Mouse (Mus musculus): ENCODE measurements around the gene Prss35. TPM values are rescaled to one million over a fixed set of nuclear protein-coding genes. Genes with fewer than 3 reads are reported as not detected.

Prss35 gene
- polyA plus RNA-seq, 1 experiment from 2014 or later, result 8.4 TPM

DNA sequence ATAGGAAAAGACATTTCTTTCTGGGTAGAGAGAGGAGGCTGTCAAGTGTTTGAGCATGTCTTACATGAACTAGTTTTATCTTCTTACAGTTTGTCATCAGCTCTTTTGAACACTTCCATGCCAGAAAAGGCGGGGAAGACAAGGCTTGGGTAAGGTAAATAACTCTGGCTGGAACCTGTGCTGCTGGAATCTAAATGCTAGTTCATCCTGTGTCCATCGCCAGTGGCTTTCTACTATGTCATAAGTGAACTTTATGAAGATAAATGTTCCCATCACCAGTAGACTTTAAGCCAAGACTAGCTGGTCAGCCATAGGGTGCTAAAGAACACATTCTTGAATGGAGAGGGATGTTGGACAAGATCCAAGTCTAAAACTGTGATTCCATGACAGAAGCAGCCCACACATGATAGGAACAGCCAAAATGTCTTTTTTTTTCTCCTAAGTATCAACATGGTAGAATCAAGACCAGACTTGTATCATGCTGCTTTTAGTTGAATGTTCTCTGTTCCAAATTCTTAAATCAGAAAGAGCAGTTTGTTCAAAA, 33.3 kb upstream of the Prss35 start:
- Histone ChIP-seq H3K4me2 (ENCODE audit: low read length) (no peak overlapping the region), H3K9me3 (ENCODE audit: control insufficient read depth, low read length) (no peaks in the 10 kb centered on the region), H3K4me1 (ENCODE audit: control insufficient read depth, insufficient read depth, low read depth, low read length) (no peaks in the 10 kb centered on the region), H3K4me3 (ENCODE audit: low read length) (no peak overlapping the region), H3K27me3 (replicated peaks; ENCODE audit: control insufficient read depth, insufficient read depth, low read length) (no peaks in the 10 kb centered on the region), H3K36me3 (ENCODE audit: control insufficient read depth, insufficient read depth, low read length) (no peaks in the 10 kb centered on the region), H3K27ac (ENCODE audit: low read depth, low read length) (no peak overlapping the region), H3K9ac (ENCODE audit: low read depth, low read length) (no peak overlapping the region)
- no peak for ATAC-seq
- WGBS, result 93% methylated on average over 2 of the region's 2 CpGs

DNA sequence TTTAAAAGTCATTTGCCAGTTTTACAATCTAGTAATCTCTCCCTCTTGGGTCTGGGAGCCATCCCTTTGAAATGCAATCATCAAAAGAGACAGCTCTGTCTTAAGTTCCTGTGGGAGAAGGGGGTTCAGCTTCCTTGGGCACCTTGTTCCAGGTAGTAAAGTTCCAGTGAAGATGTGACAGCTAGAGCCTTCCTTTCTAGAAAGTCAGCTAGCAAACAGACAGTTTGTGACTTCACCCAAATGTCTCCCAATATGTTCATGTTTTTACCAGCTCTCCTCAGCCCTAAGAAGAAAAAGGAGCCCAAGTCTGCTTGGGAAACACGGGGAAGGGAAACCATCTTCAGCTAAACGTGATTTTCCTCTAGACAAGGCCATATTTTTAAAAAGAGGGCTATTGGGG, 30.8 kb upstream of the Prss35 start:
- WGBS, result 71% methylated on average over 2 of the region's 2 CpGs

DNA sequence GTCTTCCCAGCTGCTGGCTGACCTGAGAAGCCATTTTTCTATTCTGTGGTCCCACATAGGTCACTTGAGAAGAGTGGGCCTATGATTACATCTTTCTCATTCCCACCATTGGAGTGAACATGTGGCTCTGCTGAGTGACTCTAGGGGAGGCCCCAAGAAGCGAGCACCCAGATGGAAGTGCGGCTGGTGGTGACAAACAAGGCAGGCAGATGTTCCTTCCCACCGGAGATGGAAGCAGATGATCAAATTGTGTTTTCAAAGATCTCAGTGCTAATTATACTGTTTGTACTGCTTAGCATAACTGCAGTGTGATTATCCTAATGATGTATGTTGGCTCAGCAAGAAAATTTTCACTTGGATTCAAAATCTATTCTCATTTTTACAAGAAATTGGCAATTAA, 29.4 kb upstream of the Prss35 start:
- H3K36me3 ChIP-seq (ENCODE audit: control insufficient read depth, insufficient read depth, low read length), result no peaks in the 10 kb centered on the region
- WGBS, result 79% methylated on average over 3 of the region's 3 CpGs
- H3K27me3 ChIP-seq (replicated peaks; ENCODE audit: control insufficient read depth, insufficient read depth, low read length), result no peaks in the 10 kb centered on the region
- H3K9ac ChIP-seq (ENCODE audit: low read depth, low read length), result no peak overlapping the region
- ATAC-seq, result no peak
- H3K4me2 ChIP-seq (ENCODE audit: low read length), result no peak overlapping the region
- H3K4me3 ChIP-seq (ENCODE audit: low read length), result no peak overlapping the region
- no peaks in the 10 kb centered on the region for H3K9me3 ChIP-seq (ENCODE audit: control insufficient read depth, low read length)
- no peak overlapping the region for H3K27ac ChIP-seq (ENCODE audit: low read depth, low read length)
- no peaks in the 10 kb centered on the region for H3K4me1 ChIP-seq (ENCODE audit: control insufficient read depth, insufficient read depth, low read depth, low read length)

More for the DNA sequence above, 30.8 kb upstream of the Prss35 start:
- no peak overlapping the region for H3K4me2 ChIP-seq (ENCODE audit: low read length)
- no peak overlapping the region for H3K9ac ChIP-seq (ENCODE audit: low read depth, low read length)
- no peaks in the 10 kb centered on the region for H3K36me3 ChIP-seq (ENCODE audit: control insufficient read depth, insufficient read depth, low read length)
- H3K4me1 ChIP-seq (ENCODE audit: control insufficient read depth, insufficient read depth, low read depth, low read length), result no peaks in the 10 kb centered on the region
- H3K27me3 ChIP-seq (replicated peaks; ENCODE audit: control insufficient read depth, insufficient read depth, low read length), result no peaks in the 10 kb centered on the region
- no peaks in the 10 kb centered on the region for H3K9me3 ChIP-seq (ENCODE audit: control insufficient read depth, low read length)
- no peak overlapping the region for H3K4me3 ChIP-seq (ENCODE audit: low read length)
- no peak overlapping the region for H3K27ac ChIP-seq (ENCODE audit: low read depth, low read length)
- no peak for ATAC-seq

GRCm38 (mm10) chr9:86716540-86716939, 26.9 kb upstream of the Prss35 start:
- 47% methylated on average over 2 of the region's 2 CpGs for WGBS
- H3K4me3 ChIP-seq (ENCODE audit: low read length), result no peak overlapping the region
- H3K27ac ChIP-seq (ENCODE audit: low read depth, low read length), result no peak overlapping the region
- no peak for ATAC-seq
- no peaks in the 10 kb centered on the region for H3K4me1 ChIP-seq (ENCODE audit: control insufficient read depth, insufficient read depth, low read depth, low read length)
- no peak overlapping the region for H3K4me2 ChIP-seq (ENCODE audit: low read length)
- H3K9ac ChIP-seq (ENCODE audit: low read depth, low read length), result no peak overlapping the region
- no peaks in the 10 kb centered on the region for H3K36me3 ChIP-seq (ENCODE audit: control insufficient read depth, insufficient read depth, low read length)
- H3K9me3 ChIP-seq (ENCODE audit: control insufficient read depth, low read length), result no peaks in the 10 kb centered on the region
- H3K27me3 ChIP-seq (replicated peaks; ENCODE audit: control insufficient read depth, insufficient read depth, low read length), result no peaks in the 10 kb centered on the region

- no peaks in the 10 kb centered on the region for H3K27me3 ChIP-seq (replicated peaks; ENCODE audit: control insufficient read depth, insufficient read depth, low read length)
- no peak overlapping the region for H3K9ac ChIP-seq (ENCODE audit: low read depth, low read length)
- no peaks in the 10 kb centered on the region for H3K36me3 ChIP-seq (ENCODE audit: control insufficient read depth, insufficient read depth, low read length)
- WGBS, result 74% methylated on average over 5 of the region's 5 CpGs
- no peak overlapping the region for H3K27ac ChIP-seq (ENCODE audit: low read depth, low read length)
- no peak overlapping the region for H3K4me2 ChIP-seq (ENCODE audit: low read length)
- no peaks in the 10 kb centered on the region for H3K9me3 ChIP-seq (ENCODE audit: control insufficient read depth, low read length)
- H3K4me3 ChIP-seq (ENCODE audit: low read length), result no peak overlapping the region
- H3K4me1 ChIP-seq (ENCODE audit: control insufficient read depth, insufficient read depth, low read depth, low read length), result no peaks in the 10 kb centered on the region
- no peak for ATAC-seq
These were observed 26.3 kb upstream of the Prss35 start for GRCm38 (mm10) chr9:86717119-86717518.

- Histone ChIP-seq H3K9me3 (ENCODE audit: control insufficient read depth, low read length) (no peaks in the 10 kb centered on the region), H3K27me3 (replicated peaks; ENCODE audit: control insufficient read depth, insufficient read depth, low read length) (no peaks in the 10 kb centered on the region), H3K36me3 (ENCODE audit: control insufficient read depth, insufficient read depth, low read length) (no peaks in the 10 kb centered on the region), H3K9ac (ENCODE audit: low read depth, low read length) (no peak overlapping the region), H3K4me3 (ENCODE audit: low read length) (no peak overlapping the region), H3K27ac (ENCODE audit: low read depth, low read length) (no peak overlapping the region), H3K4me2 (ENCODE audit: low read length) (no peak overlapping the region), H3K4me1 (ENCODE audit: control insufficient read depth, insufficient read depth, low read depth, low read length) (no peaks in the 10 kb centered on the region)
- WGBS, result 93% methylated on average over 5 of the region's 5 CpGs
- no peak for ATAC-seq
These were observed 23.2 kb upstream of the Prss35 start for GRCm38 (mm10) chr9:86720227-86720626.

DNA sequence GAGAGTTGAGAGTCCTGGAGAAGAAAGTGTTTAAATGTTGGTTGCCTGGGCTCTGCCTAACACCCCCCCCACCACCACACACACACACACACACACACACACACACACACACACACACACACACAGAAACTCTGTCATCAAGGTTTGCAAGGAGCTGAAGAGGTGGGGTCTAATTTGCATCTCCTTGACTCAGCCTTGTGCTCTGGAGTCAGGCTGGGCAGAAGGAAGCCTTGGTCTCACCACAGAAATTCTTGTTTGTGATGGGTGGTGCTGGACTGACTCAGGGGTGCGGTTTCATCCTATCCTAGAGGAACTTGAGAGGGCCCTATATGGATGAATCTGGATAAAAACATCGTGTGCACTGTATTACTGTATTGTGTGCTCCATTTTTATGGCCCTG, 22.7 kb upstream of the Prss35 start:
- H3K27me3 ChIP-seq (replicated peaks; ENCODE audit: control insufficient read depth, insufficient read depth, low read length), result no peaks in the 10 kb centered on the region
- WGBS, result 81% methylated on average over 2 of the region's 2 CpGs
- no peak overlapping the region for H3K4me2 ChIP-seq (ENCODE audit: low read length)
- no peaks in the 10 kb centered on the region for H3K36me3 ChIP-seq (ENCODE audit: control insufficient read depth, insufficient read depth, low read length)
- no peaks in the 10 kb centered on the region for H3K4me1 ChIP-seq (ENCODE audit: control insufficient read depth, insufficient read depth, low read depth, low read length)
- H3K4me3 ChIP-seq (ENCODE audit: low read length), result no peak overlapping the region
- no peak overlapping the region for H3K9ac ChIP-seq (ENCODE audit: low read depth, low read length)
- H3K9me3 ChIP-seq (ENCODE audit: control insufficient read depth, low read length), result no peaks in the 10 kb centered on the region
- H3K27ac ChIP-seq (ENCODE audit: low read depth, low read length), result no peak overlapping the region
- no peak for ATAC-seq

DNA sequence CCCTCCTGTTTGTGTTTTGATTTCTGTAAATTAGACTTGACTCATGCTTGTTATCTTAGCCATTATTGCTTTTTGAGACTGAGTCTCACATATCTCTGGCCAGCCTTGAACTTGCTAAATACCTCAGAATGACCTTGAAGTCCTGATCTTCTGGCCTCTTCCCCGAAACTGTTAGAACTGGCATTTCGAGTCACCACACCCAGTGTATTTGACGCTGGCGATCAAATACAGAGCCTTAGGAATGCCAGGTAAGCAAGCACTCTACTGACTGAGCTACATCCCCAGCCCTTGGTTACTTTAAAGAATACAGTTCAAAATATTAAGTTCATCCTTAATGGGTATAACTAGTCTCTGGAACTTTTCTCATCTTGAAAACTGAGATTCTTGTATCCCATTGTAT, 18.4 kb upstream of the Prss35 start:
- no peak for ATAC-seq
- H3K27ac ChIP-seq (ENCODE audit: low read depth, low read length), result no peak overlapping the region
- H3K36me3 ChIP-seq (ENCODE audit: control insufficient read depth, insufficient read depth, low read length), result no peaks in the 10 kb centered on the region
- H3K4me3 ChIP-seq (ENCODE audit: low read length), result no peak overlapping the region
- 94% methylated on average over 4 of the region's 4 CpGs for WGBS
- no peak overlapping the region for H3K4me2 ChIP-seq (ENCODE audit: low read length)
- H3K4me1 ChIP-seq (ENCODE audit: control insufficient read depth, insufficient read depth, low read depth, low read length), result no peaks in the 10 kb centered on the region
- no peak overlapping the region for H3K9ac ChIP-seq (ENCODE audit: low read depth, low read length)
- H3K9me3 ChIP-seq (ENCODE audit: control insufficient read depth, low read length), result no peaks in the 10 kb centered on the region
- no peaks in the 10 kb centered on the region for H3K27me3 ChIP-seq (replicated peaks; ENCODE audit: control insufficient read depth, insufficient read depth, low read length)

GRCm38 (mm10) chr9:86725604-86726380, 17.7 kb upstream of the Prss35 start:
- no peaks in the 10 kb centered on the region for H3K9me3 ChIP-seq (ENCODE audit: control insufficient read depth, low read length)
- WGBS, result 51% methylated on average over 7 of the region's 7 CpGs
- no peak overlapping the region for H3K9ac ChIP-seq (ENCODE audit: low read depth, low read length)
- H3K4me1 ChIP-seq (ENCODE audit: control insufficient read depth, insufficient read depth, low read depth, low read length), result no peaks in the 10 kb centered on the region
- ATAC-seq, result peak; percentile 77
- 0 out of 2 replicates have a peak overlapping the region, but pooled peaks have one; percentile 16 for H3K27ac ChIP-seq (ENCODE audit: low read depth, low read length)
- no peaks in the 10 kb centered on the region for H3K36me3 ChIP-seq (ENCODE audit: control insufficient read depth, insufficient read depth, low read length)
- no peaks in the 10 kb centered on the region for H3K27me3 ChIP-seq (replicated peaks; ENCODE audit: control insufficient read depth, insufficient read depth, low read length)
- H3K4me2 ChIP-seq (ENCODE audit: low read length), result no peak overlapping the region
- no peak overlapping the region for H3K4me3 ChIP-seq (ENCODE audit: low read length)
